Mouse (Mus musculus) hindbrain, postnatal 0 days (tissue): Measurements from ENCODE around the gene St8sia4. TPM values are rescaled to one million over a fixed set of nuclear protein-coding genes. Genes with fewer than 3 reads are reported as not detected.
"Not testable (repeated sequence)": the region's sequence is repeated elsewhere in the genome, so short reads cannot be mapped to it uniquely, and the experiment has no call there.

ENCODE experiments used
- ATAC-seq: fragments of 200-750 bp; cut with Nextera tagmentation; 2 replicates; pipeline ENCODE4 v1.8.0; 2017; ENCODE audit warnings: mild to moderate bottlenecking, moderate TSS enrichment, moderate library complexity
- DNase-seq: peaks from one replicate; pipeline ENCODE4 v3.0.0-alpha.2; 2015; ENCODE audit warnings: low spot score
- H3K27ac ChIP-seq: fragments of 300-500 bp; sonication (generic); 2 replicates; pipeline ENCODE4 v1.5.1; 2014; ENCODE audit warnings: mild to moderate bottlenecking
- H3K27me3 ChIP-seq: fragments of 300-500 bp; sonication (generic); 2 replicates; pipeline ENCODE4 v1.6.1; 2014; ENCODE audit warnings: low read length, mixed read lengths; ENCODE audit not compliant: insufficient read depth
- H3K36me3 ChIP-seq: fragments of 300-500 bp; sonication (generic); 2 replicates; pipeline ENCODE4 v1.6.1; 2014; ENCODE audit warnings: low read length, mixed read lengths; ENCODE audit not compliant: insufficient read depth
- H3K4me1 ChIP-seq: fragments of 300-500 bp; sonication (generic); 2 replicates; pipeline ENCODE4 v1.6.1; 2014; ENCODE audit warnings: antibody characterized with exemption, low read length, mixed read lengths; ENCODE audit not compliant: insufficient read depth
- H3K4me2 ChIP-seq: fragments of 300-500 bp; sonication (generic); 2 replicates; pipeline ENCODE4 v1.6.1; 2014; ENCODE audit warnings: low read depth, mild to moderate bottlenecking, low read length, moderate library complexity, mixed read lengths
- H3K4me3 ChIP-seq: fragments of 300-500 bp; sonication (generic); 2 replicates; pipeline ENCODE4 v1.5.1; 2014; ENCODE audit warnings: low read length
- H3K9ac ChIP-seq: fragments of 300-500 bp; sonication (generic); replicated peaks from 2 replicates; pipeline ENCODE4 v1.6.1; 2014; ENCODE audit warnings: mild to moderate bottlenecking, low read length, moderate library complexity, mixed read lengths
- H3K9me3 ChIP-seq: fragments of 300-500 bp; sonication (generic); 2 replicates; pipeline ENCODE4 v1.6.1; 2016; ENCODE audit warnings: low read length, mixed read lengths
- CTCF ChIP-seq: IDR thresholded peaks from 2 replicates; pipeline ENCODE4 v1.5.1; 2016; ENCODE audit warnings: antibody characterized with exemption, control low read depth, low read depth
- WGBS: fragments of 180-500 bp; shearing (Covaris S2); extraction: QIAGEN DNeasy Blood & Tissue Kit; methylation state at CpG from one replicate; pipeline ENCODE4 v1.1.7; 2014; 5-methylcytosine and 5-hydroxymethylcytosine counted together
- polyA plus RNA-seq: library from polyadenylated mRNA; unstranded; fragments of >200 nt; fragmentation: Nextera tagmentation; extraction: Ambion mirVana; gene quantifications from 2 replicates; pipeline ENCODE4 v1.2.1, GENCODE M21; 2015
- total RNA-seq: library from RNA; depleted of rRNA; stranded (reverse); fragments of >200 nt; gene quantifications from 2 replicates; pipeline ENCODE4 v1.2.3, GENCODE M21; 2014

St8sia4 gene
- total and polyA plus RNA-seq, 2 experiments from 2014 or later, result 13.3 to 37.1 TPM

DNA sequence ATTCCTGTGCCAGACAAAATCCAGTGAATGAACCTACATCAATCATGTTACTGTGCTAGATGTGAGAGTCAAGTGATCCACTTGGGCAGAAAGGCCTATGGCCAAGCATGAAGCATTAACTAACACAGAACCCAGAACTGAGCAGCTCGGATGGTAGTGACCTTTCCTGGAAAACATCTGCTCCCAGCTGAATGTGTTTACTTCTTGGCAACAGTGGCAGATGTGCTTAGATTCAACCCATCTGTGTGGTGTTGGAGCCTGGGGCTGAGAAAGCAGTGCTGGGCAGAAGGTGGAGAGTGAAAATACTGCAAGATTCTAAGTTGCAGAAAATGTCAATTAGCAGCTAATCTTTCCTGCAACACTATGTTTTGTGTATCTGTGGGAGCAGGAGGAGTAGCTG is 85.1 kb downstream of the St8sia4 start:
- no peaks in the 10 kb centered on the region for H3K36me3 ChIP-seq
- H3K9me3 ChIP-seq, result no peaks in the 10 kb centered on the region
- 41% methylated on average over 1 of the region's 1 CpGs for WGBS
- DNase-seq (peak; percentile 10), ATAC-seq (no peak)
- H3K4me2 ChIP-seq, result no peak overlapping the region
- no peaks in the 10 kb centered on the region for H3K4me1 ChIP-seq
- H3K27ac ChIP-seq, result no peak overlapping the region
- no peak for TF ChIP-seq CTCF
- no peaks in the 10 kb centered on the region for H3K27me3 ChIP-seq
- no peak overlapping the region for H3K4me3 ChIP-seq
- no peak overlapping the region for H3K9ac ChIP-seq

- Histone ChIP-seq H3K9ac (no peak overlapping the region), H3K4me2 (no peak overlapping the region), H3K4me3 (no peak overlapping the region), H3K4me1 (no peaks in the 10 kb centered on the region), H3K27me3 (no peaks in the 10 kb centered on the region), H3K9me3 (no peaks in the 10 kb centered on the region), H3K27ac (no peak overlapping the region), H3K36me3 (no peaks in the 10 kb centered on the region)
- TF ChIP-seq CTCF, result no peak
- no peak for DNase-seq
- ATAC-seq, result no peak
- 89% methylated on average over 9 of the region's 9 CpGs for WGBS
Measured at GRCm38 (mm10) chr1:95572619-95573540, 94.5 kb downstream of the St8sia4 start.

DNA sequence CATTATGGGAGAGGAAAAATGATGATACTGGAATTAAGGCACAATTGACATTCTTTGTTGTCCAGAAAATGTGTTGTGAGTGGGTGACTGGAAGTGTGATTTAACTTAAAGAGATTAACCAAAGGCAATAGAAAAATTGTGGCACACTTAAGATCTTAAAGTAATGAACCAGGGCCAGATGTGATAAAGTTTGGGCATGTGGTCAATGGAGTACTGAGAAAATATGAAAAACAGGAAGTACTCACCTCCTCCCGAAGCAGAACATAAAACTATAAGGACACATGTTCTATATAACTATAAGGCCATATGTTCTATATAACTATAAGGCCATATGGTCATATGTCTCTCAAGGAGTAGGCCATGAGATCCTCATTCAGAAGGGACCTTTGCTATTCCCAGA is 96.3 kb downstream of the St8sia4 start:
- WGBS, result 86% methylated on average over 1 of the region's 1 CpGs

DNA sequence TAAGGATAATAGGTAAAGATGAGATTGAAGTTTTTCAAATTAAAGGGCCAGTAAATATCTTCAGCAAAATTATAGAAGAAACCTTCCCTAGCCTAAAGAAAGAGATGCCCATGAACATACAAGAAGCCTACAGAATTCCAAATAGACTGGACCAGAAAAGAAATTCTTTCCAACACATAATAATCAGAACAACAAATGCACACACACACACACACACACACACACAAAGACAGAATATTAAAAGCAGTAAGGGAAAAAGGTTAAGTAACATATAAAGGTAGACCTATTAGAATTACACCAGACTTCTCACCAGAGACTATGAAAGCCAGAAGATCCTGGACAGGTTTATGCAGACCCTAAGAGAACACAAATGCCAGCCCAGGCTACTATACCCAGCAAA is 112.8 kb downstream of the St8sia4 start:
- not testable (repeated sequence) for H3K9ac ChIP-seq, DNase-seq, H3K27ac ChIP-seq, H3K4me2 ChIP-seq, H3K36me3 ChIP-seq, H3K4me1 ChIP-seq, ATAC-seq, H3K9me3 ChIP-seq, H3K4me3 ChIP-seq, H3K27me3 ChIP-seq

More for the DNA sequence above, 96.3 kb downstream of the St8sia4 start:
- Histone ChIP-seq H3K27ac (no peak overlapping the region), H3K9ac (no peak overlapping the region), H3K36me3 (no peaks in the 10 kb centered on the region), H3K4me1 (no peaks in the 10 kb centered on the region), H3K9me3 (no peaks in the 10 kb centered on the region), H3K27me3 (no peaks in the 10 kb centered on the region), H3K4me2 (no peak overlapping the region), H3K4me3 (no peak overlapping the region)
- no peak for DNase-seq
- no peak for ATAC-seq
- no peak for TF ChIP-seq CTCF

DNA sequence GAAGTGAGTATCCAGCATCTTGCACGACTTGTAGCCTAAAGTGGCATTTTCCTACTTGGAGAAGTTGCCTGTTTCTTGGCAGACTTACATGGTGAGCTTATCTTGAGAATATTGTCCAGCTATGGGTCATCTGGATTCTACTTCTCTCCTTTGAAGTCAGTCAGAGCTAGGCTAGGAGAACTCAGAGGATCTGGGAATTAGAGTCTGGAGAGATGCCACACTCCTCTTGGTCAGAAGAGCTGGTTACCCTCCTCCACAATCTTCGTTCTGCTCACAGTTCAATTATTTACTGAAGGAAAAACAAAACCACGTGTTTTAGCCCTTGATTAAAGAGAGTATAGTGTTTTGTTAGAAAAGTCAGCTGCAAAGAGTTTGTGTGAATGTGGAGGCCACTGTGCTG is 125.9 kb downstream of the St8sia4 start:
- no peak overlapping the region for H3K4me3 ChIP-seq
- WGBS, result 49% methylated on average over 3 of the region's 3 CpGs
- H3K4me1 ChIP-seq, result no peaks in the 10 kb centered on the region
- no peaks in the 10 kb centered on the region for H3K9me3 ChIP-seq
- no peaks in the 10 kb centered on the region for H3K27me3 ChIP-seq
- TF ChIP-seq CTCF, result no peak
- H3K36me3 ChIP-seq, result no peaks in the 10 kb centered on the region
- no peak for ATAC-seq
- no peak overlapping the region for H3K27ac ChIP-seq
- H3K4me2 ChIP-seq, result no peak overlapping the region
- DNase-seq, result no peak
- H3K9ac ChIP-seq, result no peak overlapping the region
